Mouse (Mus musculus): ENCODE measurements at regions not wholly inside any gene's neighbourhood (a gene's known extent, or its start where the extent isn't known, plus 50 kb on each side); places are given as distances from the start of the nearest gene placed in this dataset.

DNA sequence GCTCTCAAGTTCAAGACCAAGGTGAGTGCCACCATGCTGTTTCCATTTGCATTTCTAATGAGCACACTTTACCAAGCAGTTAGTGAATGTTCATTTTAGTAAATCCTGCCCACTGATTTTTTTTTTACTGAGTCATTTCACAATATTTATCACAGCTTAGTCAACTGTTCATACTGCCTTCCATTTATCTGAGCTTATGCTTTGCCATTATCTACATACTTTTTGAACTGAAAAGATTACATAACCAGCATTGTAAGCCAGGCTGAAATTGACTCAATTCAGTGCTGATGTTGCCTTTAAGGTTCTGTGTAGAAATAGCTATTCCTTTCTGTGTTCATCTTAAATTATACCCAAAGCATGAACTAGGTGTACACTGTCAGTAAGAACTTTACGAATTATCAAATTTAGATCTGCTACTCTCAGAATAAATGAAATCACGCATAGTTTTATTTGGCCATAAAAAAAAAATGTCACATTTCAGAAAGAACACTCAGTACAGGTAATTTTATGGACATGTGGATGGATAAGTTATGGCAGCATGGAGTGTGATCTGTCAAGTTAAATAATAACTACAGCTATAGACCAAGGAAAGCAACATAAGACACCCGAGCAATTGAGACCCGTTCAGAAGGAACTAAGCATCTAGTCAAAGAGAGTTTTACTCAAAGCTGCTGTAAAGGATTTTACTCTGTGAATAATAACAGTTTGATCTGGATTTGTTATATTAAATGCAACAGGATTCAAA lies 645.9 kb upstream of the Chordc1 start:
- H3K9me3 ChIP-seq (replicated peaks): no peaks in the 10 kb centered on the region

DNA sequence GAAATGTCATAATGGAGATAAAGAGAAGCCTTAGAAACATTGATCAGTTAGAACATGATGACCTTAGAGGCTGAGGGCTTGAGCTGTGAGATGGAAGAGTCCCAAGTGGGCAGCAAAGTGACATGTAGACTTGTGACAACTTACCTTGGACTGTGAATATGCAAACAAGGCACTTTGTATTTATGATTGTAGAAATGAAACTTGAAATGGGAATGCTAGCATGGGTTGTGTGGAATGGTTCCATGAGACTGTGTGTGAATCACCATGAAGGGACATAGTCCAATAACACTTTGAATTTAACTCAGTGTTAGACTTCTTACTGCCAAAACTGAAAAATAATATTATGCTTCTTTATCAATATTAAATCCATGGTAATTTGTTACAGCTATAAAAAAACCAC lies 638.1 kb upstream of the Chordc1 start:
- no peak for ATAC-seq (ENCODE audit: low FRiP score)
- no peak overlapping the region for H3K4me2 ChIP-seq (replicated peaks)

More for the DNA sequence above, 645.9 kb upstream of the Chordc1 start:
- Histone ChIP-seq H3K4me1 (no peaks in the 10 kb centered on the region), H3K27me3 (no peaks in the 10 kb centered on the region), H3K9ac (no peak overlapping the region), H3K27ac (no peak overlapping the region), H3K4me3 (no peak overlapping the region), H3K36me3 (no peaks in the 10 kb centered on the region), H3K4me2 (replicated peaks) (no peak overlapping the region)
- 85% methylated on average over 4 of the region's 4 CpGs for WGBS
- ATAC-seq (ENCODE audit: low FRiP score): no peak

DNA sequence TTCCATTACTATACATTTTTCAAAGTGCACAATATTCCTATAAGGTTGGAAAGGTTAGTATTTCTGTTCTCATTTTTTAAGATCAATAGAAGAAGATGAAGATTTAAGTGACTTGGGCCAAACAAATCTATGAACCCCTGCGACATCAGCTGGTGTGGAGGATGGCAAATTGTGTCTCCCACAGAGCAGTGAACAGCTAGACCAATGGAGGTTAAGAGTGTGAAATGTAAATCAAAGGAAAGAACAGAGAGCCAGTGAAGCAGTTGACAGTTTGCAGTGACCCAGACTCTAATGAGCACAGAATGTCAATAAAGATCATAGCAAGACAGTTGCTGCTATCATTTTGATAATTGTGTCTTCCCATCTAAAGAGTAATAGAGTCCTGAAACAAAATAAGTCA lies 627.8 kb upstream of the Chordc1 start:
- 42% methylated on average over 1 of the region's 1 CpGs for WGBS
- H3K4me1 ChIP-seq: no peaks in the 10 kb centered on the region
- no peak overlapping the region for H3K9ac ChIP-seq

More for the DNA sequence above, 638.1 kb upstream of the Chordc1 start:
- Histone ChIP-seq H3K36me3 (no peaks in the 10 kb centered on the region), H3K4me1 (no peaks in the 10 kb centered on the region), H3K27ac (no peak overlapping the region), H3K9me3 (replicated peaks) (no peaks in the 10 kb centered on the region), H3K9ac (no peak overlapping the region), H3K4me3 (no peak overlapping the region), H3K27me3 (no peaks in the 10 kb centered on the region)

DNA sequence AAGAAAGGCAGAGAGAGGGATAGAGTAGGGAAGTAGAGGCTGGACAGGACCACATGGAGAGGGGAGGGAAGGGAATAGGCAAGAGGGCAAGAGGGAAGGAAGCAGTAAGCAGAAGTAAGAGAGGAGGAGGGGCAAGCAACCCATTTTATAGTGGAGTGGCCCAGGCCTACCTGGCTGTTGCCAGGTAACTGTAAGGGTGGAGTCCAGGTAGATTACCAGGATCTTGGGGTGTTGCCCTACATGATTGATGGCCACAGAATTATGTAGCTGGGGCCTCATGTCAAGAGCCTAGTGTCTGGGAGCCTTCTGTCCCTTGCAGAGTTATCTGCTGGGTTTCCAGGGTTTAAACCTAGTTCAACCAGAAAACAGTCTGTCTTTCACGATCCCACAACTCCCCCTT lies 623.7 kb upstream of the Chordc1 start:
- WGBS: 64% methylated on average over 1 of the region's 1 CpGs
- no peaks in the 10 kb centered on the region for H3K36me3 ChIP-seq

More for the DNA sequence above, 627.8 kb upstream of the Chordc1 start:
- Histone ChIP-seq H3K27me3 (no peaks in the 10 kb centered on the region), H3K9me3 (replicated peaks) (no peaks in the 10 kb centered on the region), H3K4me2 (replicated peaks) (no peak overlapping the region), H3K27ac (no peak overlapping the region), H3K36me3 (no peaks in the 10 kb centered on the region), H3K4me3 (no peak overlapping the region)
- ATAC-seq (ENCODE audit: low FRiP score): no peak

DNA sequence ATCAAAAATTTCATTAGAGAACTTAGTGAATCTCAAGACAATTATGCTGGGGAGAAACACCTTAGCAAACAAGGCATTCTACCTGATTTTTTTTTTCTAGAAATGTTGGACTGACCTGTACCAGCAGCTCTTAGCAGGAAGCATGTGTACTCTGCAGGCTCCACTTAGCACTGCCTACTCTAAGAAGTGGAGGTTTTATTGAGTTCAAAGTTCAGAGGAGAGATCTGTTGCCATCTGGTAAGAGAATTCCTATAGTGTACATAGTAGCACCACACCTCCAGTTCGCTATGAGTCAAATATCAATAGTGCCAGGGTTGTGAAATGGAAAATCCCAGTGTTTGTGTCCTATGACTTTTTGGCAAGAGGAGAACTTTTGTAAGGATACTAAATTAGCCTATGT lies 616.4 kb upstream of the Chordc1 start:
- WGBS: 86% methylated on average over 1 of the region's 1 CpGs
- H3K4me3 ChIP-seq: no peak overlapping the region

More for the DNA sequence above, 623.7 kb upstream of the Chordc1 start:
- H3K27me3 ChIP-seq: no peaks in the 10 kb centered on the region
- no peaks in the 10 kb centered on the region for H3K4me1 ChIP-seq
- no peak overlapping the region for H3K27ac ChIP-seq
- no peak for ATAC-seq (ENCODE audit: low FRiP score)
- no peak overlapping the region for H3K9ac ChIP-seq
- no peak overlapping the region for H3K4me3 ChIP-seq
- H3K4me2 ChIP-seq (replicated peaks): no peak overlapping the region
- H3K9me3 ChIP-seq (replicated peaks): no peaks in the 10 kb centered on the region

More for the DNA sequence above, 616.4 kb upstream of the Chordc1 start:
- Histone ChIP-seq H3K4me2 (replicated peaks) (no peak overlapping the region), H3K36me3 (no peaks in the 10 kb centered on the region), H3K9me3 (replicated peaks) (no peaks in the 10 kb centered on the region), H3K27me3 (no peaks in the 10 kb centered on the region), H3K4me1 (no peaks in the 10 kb centered on the region), H3K9ac (no peak overlapping the region), H3K27ac (no peak overlapping the region)
- no peak for ATAC-seq (ENCODE audit: low FRiP score)

Measured in hindbrain, embryonic 12.5 days (tissue).